Mouse (Mus musculus) embryo, embryonic 10.5 days (tissue): Measurements from ENCODE around the gene Stxbp4.

Source experiments
- DNase-seq: peaks from one replicate; pipeline ENCODE4 v3.0.0-alpha.2; 2015; ENCODE audit warnings: low spot score

Stxbp4 gene

GRCm38 (mm10) chr11:90558359-90559047 is 79.4 kb downstream of the Stxbp4 start:
- DNase-seq = no peak

GRCm38 (mm10) chr11:90556517-90556916 is 81.4 kb downstream of the Stxbp4 start:
- DNase-seq = no peak

- no peak for DNase-seq
Observed at GRCm38 (mm10) chr11:90553963-90554362, 83.9 kb downstream of the Stxbp4 start.

- no peak for DNase-seq
Observed at GRCm38 (mm10) chr11:90552303-90553201, 85.3 kb downstream of the Stxbp4 start.

- peak; percentile 71 for DNase-seq
Observed at GRCm38 (mm10) chr11:90548560-90548959, 89.3 kb downstream of the Stxbp4 start.

- DNase-seq = no peak
Observed at GRCm38 (mm10) chr11:90538636-90539263, 99.1 kb downstream of the Stxbp4 start.

- no peak for DNase-seq
Observed at GRCm38 (mm10) chr11:90525311-90525710, 112.6 kb downstream of the Stxbp4 start.

- DNase-seq = no peak
Observed at GRCm38 (mm10) chr11:90521040-90521439, 116.8 kb downstream of the Stxbp4 start.

GRCm38 (mm10) chr11:90517750-90518149 is 120.1 kb downstream of the Stxbp4 start:
- DNase-seq = no peak

GRCm38 (mm10) chr11:90512538-90513219 is 125.2 kb downstream of the Stxbp4 start:
- DNase-seq = no peak

- DNase-seq = no peak
Observed at GRCm38 (mm10) chr11:90501846-90502245, 136.0 kb downstream of the Stxbp4 start.

GRCm38 (mm10) chr11:90499918-90500317 is 138.0 kb downstream of the Stxbp4 start:
- DNase-seq = no peak

- DNase-seq = no peak
Observed at GRCm38 (mm10) chr11:90498461-90498860, 139.4 kb downstream of the Stxbp4 start.

GRCm38 (mm10) chr11:90494981-90495380 is 142.9 kb downstream of the Stxbp4 start:
- DNase-seq = no peak

GRCm38 (mm10) chr11:90492511-90492910 is 145.4 kb downstream of the Stxbp4 start:
- DNase-seq = no peak

GRCm38 (mm10) chr11:90489166-90489565 is 148.7 kb downstream of the Stxbp4 start:
- DNase-seq = no peak

- DNase-seq = no peak
Observed at GRCm38 (mm10) chr11:90487686-90488085, 150.2 kb downstream of the Stxbp4 start.

GRCm38 (mm10) chr11:90484750-90485637 is 152.9 kb downstream of the Stxbp4 start:
- DNase-seq = peak; percentile 19

- no peak for DNase-seq
Observed at GRCm38 (mm10) chr11:90483766-90484165, 154.1 kb downstream of the Stxbp4 start.

- no peak for DNase-seq
Observed at GRCm38 (mm10) chr11:90481828-90482227, 156.1 kb downstream of the Stxbp4 start.

- no peak for DNase-seq
Observed at GRCm38 (mm10) chr11:90470271-90470670, 167.6 kb downstream of the Stxbp4 start.
